Mouse (Mus musculus) midbrain, embryonic 16.5 days (tissue): ENCODE results near the gene Ppp4r2. TPM values are rescaled to one million over a fixed set of nuclear protein-coding genes. Genes with fewer than 3 reads are reported as not detected.

ENCODE experiments used
- ATAC-seq: fragments of 200-750 bp; cut with Nextera tagmentation; 2 replicates; pipeline ENCODE4 v1.8.0; 2017; ENCODE audit warnings: moderate TSS enrichment
- H3K27ac ChIP-seq: fragments of 300-500 bp; sonication (generic); 2 replicates; pipeline ENCODE4 v1.5.1; 2014; ENCODE audit warnings: mild to moderate bottlenecking, low read length, mixed read lengths
- H3K27me3 ChIP-seq: fragments of 300-500 bp; sonication (generic); 2 replicates; pipeline ENCODE4 v1.6.1; 2014; ENCODE audit warnings: low read depth, low read length, mixed read lengths; ENCODE audit not compliant: control insufficient read depth, insufficient read depth
- H3K36me3 ChIP-seq: fragments of 300-500 bp; sonication (generic); 2 replicates; pipeline ENCODE4 v1.6.1; 2014; ENCODE audit warnings: mild to moderate bottlenecking, low read length, moderate library complexity, mixed read lengths; ENCODE audit not compliant: control insufficient read depth, insufficient read depth
- H3K4me1 ChIP-seq: fragments of 300-500 bp; sonication (generic); 2 replicates; pipeline ENCODE4 v1.6.1; 2014; ENCODE audit warnings: mild to moderate bottlenecking, low read length, mixed read lengths; ENCODE audit not compliant: control insufficient read depth, insufficient read depth
- H3K4me2 ChIP-seq: fragments of 300-500 bp; sonication (generic); 2 replicates; pipeline ENCODE4 v1.6.1; 2014; ENCODE audit warnings: mild to moderate bottlenecking, low read length, mixed read lengths
- H3K4me3 ChIP-seq: fragments of 300-500 bp; sonication (generic); 2 replicates; pipeline ENCODE4 v1.5.1; 2014; ENCODE audit warnings: low read depth, mild to moderate bottlenecking, low read length, moderate library complexity, mixed read lengths
- H3K9ac ChIP-seq: fragments of 300-500 bp; sonication (generic); 2 replicates; pipeline ENCODE4 v1.6.1; 2014; ENCODE audit warnings: low read depth, low read length, mixed read lengths
- H3K9me3 ChIP-seq: fragments of 300-500 bp; sonication (generic); replicated peaks from 2 replicates; pipeline ENCODE4 v1.6.1; 2014; ENCODE audit warnings: mild to moderate bottlenecking, low read length, mixed read lengths; ENCODE audit not compliant: control insufficient read depth, poor library complexity, severe bottlenecking
- WGBS: fragments of 180-500 bp; shearing (Covaris S2); extraction: QIAGEN DNeasy Blood & Tissue Kit; methylation state at CpG from one replicate; pipeline ENCODE4 v1.1.7; 2014; 5-methylcytosine and 5-hydroxymethylcytosine counted together
- polyA plus RNA-seq: library from polyadenylated mRNA; unstranded; fragments of >200 nt; fragmentation: Nextera tagmentation; extraction: Ambion mirVana; gene quantifications from 2 replicates; pipeline ENCODE4 v1.2.1, GENCODE M21; 2015

Gene Ppp4r2
- polyA plus RNA-seq, 1 experiment from 2014 or later: 16.2 TPM

DNA sequence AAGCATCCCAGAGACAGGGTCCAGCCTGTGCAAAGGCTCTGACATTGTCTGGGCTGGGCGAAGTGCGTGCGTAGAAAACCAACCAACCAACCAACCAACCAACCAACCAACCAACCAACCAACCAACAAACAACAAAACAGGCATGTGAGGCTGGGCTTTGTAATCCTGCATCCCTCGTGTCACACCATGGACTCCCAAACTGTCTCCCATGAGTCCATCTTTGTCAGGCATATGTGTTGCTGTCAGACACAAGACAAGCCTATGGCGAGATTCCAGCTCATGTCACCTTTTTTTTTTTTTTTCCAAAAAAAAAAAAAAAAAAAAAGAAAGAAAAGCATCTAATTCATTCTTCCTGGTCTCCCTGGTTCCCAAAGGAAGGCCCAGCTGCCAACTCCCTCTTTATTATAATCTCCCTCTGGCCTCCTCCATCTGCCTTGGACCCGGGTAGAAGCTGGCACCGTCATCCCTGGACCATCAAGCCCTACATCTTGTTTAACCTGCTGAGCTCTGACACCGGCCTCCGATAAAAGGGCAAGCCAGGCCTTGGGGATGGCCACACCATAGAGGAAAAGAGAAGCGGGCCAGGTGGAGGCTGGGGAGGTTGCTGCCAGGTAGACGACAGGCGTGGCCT, 51.3 kb downstream of the Ppp4r2 start:
- Histone ChIP-seq H3K4me1 (no peaks in the 10 kb centered on the region), H3K4me3 (no peak overlapping the region), H3K27ac (no peak overlapping the region), H3K4me2 (no peak overlapping the region), H3K9ac (no peak overlapping the region), H3K36me3 (no peaks in the 10 kb centered on the region), H3K9me3 (no peaks in the 10 kb centered on the region), H3K27me3 (no peaks in the 10 kb centered on the region)
- 76% methylated on average over 12 of the region's 12 CpGs for WGBS
- peak; percentile 23; the same call in 1 of the 2 replicates for ATAC-seq

DNA sequence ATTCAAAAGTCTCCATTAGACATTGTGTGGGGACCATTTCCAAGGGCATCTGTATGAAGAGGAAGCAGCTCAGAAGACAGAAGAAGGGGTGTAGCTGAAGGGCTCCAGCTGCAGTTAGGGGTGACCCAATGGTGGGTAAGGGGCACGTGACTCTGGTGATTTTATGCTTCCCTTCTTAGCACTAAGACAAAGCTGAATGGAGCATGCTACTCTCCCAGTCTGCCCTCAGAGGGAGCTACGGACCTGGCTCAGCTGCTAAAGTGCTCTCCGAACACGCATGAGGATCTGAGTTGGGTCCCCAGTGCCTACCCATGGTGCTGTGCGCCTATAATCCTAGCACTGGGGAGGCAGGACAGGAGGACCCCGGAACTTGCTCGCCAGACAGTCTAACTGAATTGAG, 52.0 kb downstream of the Ppp4r2 start:
- Histone ChIP-seq H3K4me2 (no peak overlapping the region), H3K4me1 (no peaks in the 10 kb centered on the region), H3K9me3 (no peaks in the 10 kb centered on the region), H3K27me3 (no peaks in the 10 kb centered on the region), H3K27ac (no peak overlapping the region), H3K9ac (no peak overlapping the region), H3K36me3 (no peaks in the 10 kb centered on the region), H3K4me3 (no peak overlapping the region)
- WGBS: 49% methylated on average over 7 of the region's 7 CpGs
- 0 out of 2 replicates have a peak, but pooled peaks have one; percentile 18 for ATAC-seq

- H3K4me3 ChIP-seq: no peak overlapping the region
- WGBS: 88% methylated on average over 9 of the region's 9 CpGs
- no peaks in the 10 kb centered on the region for H3K9me3 ChIP-seq
- H3K27me3 ChIP-seq: no peaks in the 10 kb centered on the region
- no peak overlapping the region for H3K27ac ChIP-seq
- no peak overlapping the region for H3K9ac ChIP-seq
- no peaks in the 10 kb centered on the region for H3K4me1 ChIP-seq
- H3K4me2 ChIP-seq: no peak overlapping the region
- no peaks in the 10 kb centered on the region for H3K36me3 ChIP-seq
- ATAC-seq: no peak
Measured at GRCm38 (mm10) chr6:100887012-100887411, 53.6 kb downstream of the Ppp4r2 start.

- 84% methylated on average over 6 of the region's 6 CpGs for WGBS
- no peak overlapping the region for H3K4me3 ChIP-seq
- no peaks in the 10 kb centered on the region for H3K36me3 ChIP-seq
- no peak for ATAC-seq
- no peaks in the 10 kb centered on the region for H3K27me3 ChIP-seq
- H3K9ac ChIP-seq: no peak overlapping the region
- H3K4me2 ChIP-seq: no peak overlapping the region
- H3K4me1 ChIP-seq: no peaks in the 10 kb centered on the region
- no peaks in the 10 kb centered on the region for H3K9me3 ChIP-seq
- no peak overlapping the region for H3K27ac ChIP-seq
Measured at GRCm38 (mm10) chr6:100889340-100889739, 55.9 kb downstream of the Ppp4r2 start.

- Histone ChIP-seq H3K4me3 (no peak overlapping the region), H3K4me2 (no peak overlapping the region), H3K9me3 (no peaks in the 10 kb centered on the region), H3K27ac (no peak overlapping the region), H3K36me3 (no peaks in the 10 kb centered on the region), H3K27me3 (no peaks in the 10 kb centered on the region), H3K4me1 (no peaks in the 10 kb centered on the region), H3K9ac (no peak overlapping the region)
- WGBS: 71% methylated on average over 4 of the region's 4 CpGs
- peak; percentile 68; the same call in 1 of the 2 replicates for ATAC-seq
Measured at GRCm38 (mm10) chr6:100892489-100892888, 59.1 kb downstream of the Ppp4r2 start.

- H3K4me3 ChIP-seq: no peak overlapping the region
- H3K4me2 ChIP-seq: no peak overlapping the region
- ATAC-seq: no peak
- H3K9ac ChIP-seq: no peak overlapping the region
- no peaks in the 10 kb centered on the region for H3K36me3 ChIP-seq
- 72% methylated on average over 5 of the region's 5 CpGs for WGBS
- H3K4me1 ChIP-seq: no peaks in the 10 kb centered on the region
- no peaks in the 10 kb centered on the region for H3K27me3 ChIP-seq
- H3K27ac ChIP-seq: no peak overlapping the region
- H3K9me3 ChIP-seq: no peaks in the 10 kb centered on the region
Measured at GRCm38 (mm10) chr6:100893073-100893472, 59.7 kb downstream of the Ppp4r2 start.

DNA sequence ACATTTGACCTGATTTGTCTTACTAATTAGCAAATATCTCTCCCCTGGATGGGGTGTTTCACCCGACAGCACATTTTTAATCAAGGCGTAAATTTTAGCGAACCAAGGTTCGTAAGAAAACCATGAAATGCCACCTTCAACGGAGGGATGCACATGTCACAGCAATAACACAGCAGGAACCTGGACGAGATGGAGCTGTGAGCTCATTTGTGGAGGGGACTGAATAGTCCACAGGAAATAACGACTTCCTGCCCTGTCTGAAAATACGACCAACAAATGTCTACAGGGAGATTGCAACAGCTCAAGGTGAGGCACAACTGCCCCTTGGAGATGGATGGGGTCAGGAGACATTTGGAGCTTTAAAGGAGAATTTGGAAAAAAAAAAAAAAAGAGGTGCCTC, 61.8 kb downstream of the Ppp4r2 start:
- no peaks in the 10 kb centered on the region for H3K36me3 ChIP-seq
- WGBS: 71% methylated on average over 8 of the region's 8 CpGs
- H3K27ac ChIP-seq: no peak overlapping the region
- no peaks in the 10 kb centered on the region for H3K27me3 ChIP-seq
- no peak overlapping the region for H3K4me2 ChIP-seq
- H3K9me3 ChIP-seq: no peaks in the 10 kb centered on the region
- no peak overlapping the region for H3K4me3 ChIP-seq
- H3K4me1 ChIP-seq: no peaks in the 10 kb centered on the region
- no peak for ATAC-seq
- H3K9ac ChIP-seq: no peak overlapping the region

DNA sequence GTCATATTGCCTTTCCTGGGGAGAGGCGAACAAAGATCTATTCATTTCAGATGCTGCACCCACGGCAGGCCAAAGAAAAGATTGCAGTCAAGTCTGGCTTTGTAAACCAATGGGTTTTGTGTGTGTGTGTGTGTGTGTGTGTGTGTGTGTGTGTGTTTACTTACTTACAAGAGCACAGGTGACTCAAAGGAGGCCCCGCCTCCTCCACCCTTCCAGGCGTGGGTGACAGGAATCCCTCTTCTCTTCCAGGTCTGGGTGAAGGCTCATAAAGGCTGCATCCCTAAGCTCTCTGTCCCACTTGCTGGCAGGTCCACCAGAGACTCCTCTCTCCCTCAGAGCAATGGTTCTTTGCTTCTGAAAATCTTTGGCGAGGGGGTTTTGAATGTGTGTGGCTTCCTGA, 63.5 kb downstream of the Ppp4r2 start:
- no peak overlapping the region for H3K4me2 ChIP-seq
- H3K27ac ChIP-seq: no peak overlapping the region
- no peaks in the 10 kb centered on the region for H3K36me3 ChIP-seq
- no peak overlapping the region for H3K9ac ChIP-seq
- no peaks in the 10 kb centered on the region for H3K27me3 ChIP-seq
- H3K4me1 ChIP-seq: no peaks in the 10 kb centered on the region
- H3K9me3 ChIP-seq: no peaks in the 10 kb centered on the region
- no peak for ATAC-seq
- 72% methylated on average over 5 of the region's 5 CpGs for WGBS
- no peak overlapping the region for H3K4me3 ChIP-seq

DNA sequence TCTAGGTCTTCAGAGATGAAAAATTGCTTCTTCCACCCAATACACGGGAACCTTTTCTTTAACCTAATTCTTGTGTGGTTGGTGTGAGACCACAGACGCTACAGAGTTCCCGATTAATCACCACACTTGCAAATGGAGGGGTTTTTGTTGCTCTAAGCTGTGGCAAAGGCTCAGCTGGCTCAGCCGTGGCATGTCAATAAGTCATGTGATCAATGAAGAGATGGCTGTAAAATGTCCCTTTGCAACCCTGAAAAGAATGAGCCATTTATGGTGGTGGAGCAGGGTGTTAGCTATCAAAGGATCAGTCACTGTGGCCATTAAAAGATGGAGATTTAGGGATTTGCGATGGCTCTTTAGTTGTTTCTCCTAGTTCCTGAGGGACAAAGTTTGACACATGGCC, 71.0 kb downstream of the Ppp4r2 start:
- Histone ChIP-seq H3K36me3 (no peaks in the 10 kb centered on the region), H3K27me3 (no peaks in the 10 kb centered on the region), H3K4me1 (no peaks in the 10 kb centered on the region), H3K9me3 (no peaks in the 10 kb centered on the region), H3K4me3 (no peak overlapping the region), H3K9ac (no peak overlapping the region), H3K4me2 (no peak overlapping the region), H3K27ac (no peak overlapping the region)
- no peak for ATAC-seq
- 54% methylated on average over 5 of the region's 5 CpGs for WGBS
